8 mouse cellular contexts compared by ENCODE assay signal in genomic region chr5:132073677-132074359, GRCm38 (mm10).
DNase-seq lines count a peak whose midpoint lies in the region; ATAC-seq and TF ChIP-seq lines count a peak whose summit lies in the region.
"Had no signal": no experiment of that assay in that cellular context is flagged by ENCODE, and none has a peak within 500 bp of the region (broad histone marks: within the 10 kb centered on the region; RNA-seq: fewer than 3 reads in every experiment).

No protein-coding gene starts in this region.

- no peak overlapping the region for H3K4me2 ChIP-seq in hindbrain, embryonic 11.5 days (replicated peaks; ENCODE audit: low read depth, low read length)
- peak overlapping the region; percentile 29 for H3K4me2 ChIP-seq in midbrain, postnatal 0 days (ENCODE audit: low read depth, low read length, poor library complexity, severe bottlenecking)

- 52% methylated on average over 10 of the region's 10 CpGs for WGBS in hindbrain, embryonic 11.5 days
- WGBS in midbrain, postnatal 0 days, result 18% methylated on average over 10 of the region's 10 CpGs

- H3K27me3 ChIP-seq in hindbrain, embryonic 11.5 days (ENCODE audit: control insufficient read depth, insufficient read depth, low read length), result no peaks in the 10 kb centered on the region
- no peaks in the 10 kb centered on the region for H3K27me3 ChIP-seq in midbrain, postnatal 0 days (ENCODE audit: insufficient read depth, low read length)

- H3K27ac ChIP-seq in left cerebral cortex, adult 2 months, result peak overlapping the region; percentile 63; the same call in 1 of the 2 replicates
- H3K27ac ChIP-seq in hindbrain, embryonic 11.5 days (ENCODE audit: low read depth, low read length), result peak overlapping the region; percentile 83
- H3K27ac ChIP-seq in midbrain, postnatal 0 days (ENCODE audit: low read depth, low read length), result 0 out of 2 replicates have a peak overlapping the region, but pooled peaks have one; percentile 38
- H3K27ac ChIP-seq: liver, embryonic 14.5 days had no signal

- H3K9me3 ChIP-seq in hindbrain, embryonic 11.5 days (ENCODE audit: control insufficient read depth, low read length), result no peaks in the 10 kb centered on the region
- no peaks in the 10 kb centered on the region for H3K9me3 ChIP-seq in midbrain, postnatal 0 days (ENCODE audit: low read length)

- no peaks in the 10 kb centered on the region for H3K36me3 ChIP-seq in hindbrain, embryonic 11.5 days (ENCODE audit: control insufficient read depth, insufficient read depth, low read length)
- no peaks in the 10 kb centered on the region for H3K36me3 ChIP-seq in midbrain, postnatal 0 days (ENCODE audit: insufficient read depth, low read length)

- H3K9ac ChIP-seq in hindbrain, embryonic 11.5 days (ENCODE audit: low read depth, low read length), result no peak overlapping the region
- no peak overlapping the region for H3K9ac ChIP-seq in midbrain, postnatal 0 days (replicated peaks; ENCODE audit: low read length, poor library complexity, severe bottlenecking)
- H3K9ac ChIP-seq: liver, embryonic 14.5 days had no signal

- ATAC-seq in hindbrain, embryonic 11.5 days (ENCODE audit: low FRiP score), result peak; percentile 38; the same call in 1 of the 2 replicates
- no peak for ATAC-seq in midbrain, postnatal 0 days (ENCODE audit: low FRiP score)
- no peak for ATAC-seq in megakaryocyte progenitor cell, adult 5-6 weeks (replicated peaks; ENCODE audit: poor library complexity)

- no peaks in the 10 kb centered on the region; the same call in none of the 2 replicates for H3K4me1 ChIP-seq in hindbrain, embryonic 11.5 days (replicated peaks; ENCODE audit: control insufficient read depth, insufficient read depth, low read length)
- peaks cover 10% of the 10 kb centered on the region; the same call in 1 of the 2 replicates for H3K4me1 ChIP-seq in midbrain, postnatal 0 days (ENCODE audit: insufficient read depth, low read length)

- TF ChIP-seq CTCF in left cerebral cortex, adult 2 months (IDR thresholded peaks at IDR 0.05), result no peak
- no peak for TF ChIP-seq CTCF in midbrain, postnatal 0 days (IDR thresholded peaks at IDR 0.05)

- H3K4me3 ChIP-seq in left cerebral cortex, adult 2 months, result peak overlapping the region; percentile 46; the same call in 1 of the 2 replicates
- no peak overlapping the region for H3K4me3 ChIP-seq in hindbrain, embryonic 11.5 days (ENCODE audit: low read depth, low read length)
- H3K4me3 ChIP-seq in midbrain, postnatal 0 days (ENCODE audit: low read depth, low read length), result no peak overlapping the region

- intact Hi-C loops in left cerebral cortex, adult 2 months (cut with DNase I), result loop anchor here (2.0 kb wide), 1 partner anchor 45 kb away; no protein-coding TSS in a partner anchor

- no peak for DNase-seq in left cerebral cortex, adult 2 months (ENCODE audit: extremely low spot score in 1 of 2, low spot score in 2 of 2)
- DNase-seq in left cerebral cortex, adult 9 months (ENCODE audit: low spot score in 2 of 2), result no peak
- peak; percentile 49 for DNase-seq in embryo, embryonic 10 days (ENCODE audit: low spot score)
- DNase-seq in hindbrain, embryonic 11.5 days (ENCODE audit: low spot score), result no peak
- peak; percentile 60 for DNase-seq in midbrain, postnatal 0 days (ENCODE audit: low spot score)
- DNase-seq in frontal cortex, postnatal 10 days (ENCODE audit: low spot score in 2 of 2), result no peak

Comparison
In these comparisons a context has a peak if more than half of its experiments do, and no peak if none do; other contexts are left out.
1. DNase-seq: peak in embryo, embryonic 10 days (single experiment) and midbrain, postnatal 0 days (single experiment); none in left cerebral cortex, adult 2 months (0 of 2), left cerebral cortex, adult 9 months (0 of 2), hindbrain, embryonic 11.5 days (single experiment) and frontal cortex, postnatal 10 days (0 of 2).
2. Peak in every context shown above with its lines, with median percentiles within 50 percentile points of each other: H3K27ac ChIP-seq.